Mouse (Mus musculus): Measurements from ENCODE around the gene Pheta2. TPM values are rescaled to one million over a fixed set of nuclear protein-coding genes. Genes with fewer than 3 reads are reported as not detected.
A peak's percentile ranks its signal among the peaks of the same experiment; 100 is the strongest.
"Not testable (repeated sequence)": the region's sequence is repeated elsewhere in the genome, so short reads cannot be mapped to it uniquely, and the experiment has no call there.

The Pheta2 gene
- polyA plus RNA-seq, 1 experiment from 2014 or later, result 14.1 TPM

GRCm38 (mm10) chr15:82358431-82359260 lies 19.9 kb downstream of the Pheta2 start:
- Histone ChIP-seq H3K9me3 (ENCODE audit: control insufficient read depth, low read length) (no peaks in the 10 kb centered on the region), H3K4me1 (replicated peaks; ENCODE audit: control insufficient read depth, insufficient read depth, low read length) (peaks cover 5% of the 10 kb centered on the region; the same call in 1 of the 2 replicates), H3K27me3 (ENCODE audit: control insufficient read depth, insufficient read depth, low read depth, low read length) (no peaks in the 10 kb centered on the region), H3K4me3 (ENCODE audit: low read length) (no peak overlapping the region), H3K4me2 (ENCODE audit: low read depth, low read length) (no peak overlapping the region), H3K27ac (ENCODE audit: low read length) (no peak overlapping the region), H3K9ac (ENCODE audit: low read length) (peak overlapping the region; percentile 25; the same call in 1 of the 2 replicates), H3K36me3 (ENCODE audit: control insufficient read depth, insufficient read depth, low read length) (no peaks in the 10 kb centered on the region)
- WGBS, result 52% methylated on average over 22 of the region's 22 CpGs
- no peak for ATAC-seq (ENCODE audit: low read depth)

- 67% methylated on average over 11 of the region's 11 CpGs for WGBS
- peak; percentile 79 for ATAC-seq (ENCODE audit: low read depth)
- no peaks in the 10 kb centered on the region for H3K9me3 ChIP-seq (ENCODE audit: control insufficient read depth, low read length)
- no peaks in the 10 kb centered on the region for H3K36me3 ChIP-seq (ENCODE audit: control insufficient read depth, insufficient read depth, low read length)
- no peak overlapping the region for H3K4me3 ChIP-seq (ENCODE audit: low read length)
- no peaks in the 10 kb centered on the region for H3K27me3 ChIP-seq (ENCODE audit: control insufficient read depth, insufficient read depth, low read depth, low read length)
- no peak overlapping the region for H3K9ac ChIP-seq (ENCODE audit: low read length)
- H3K27ac ChIP-seq (ENCODE audit: low read length), result peak overlapping the region; percentile 30; the same call in 1 of the 2 replicates
- H3K4me1 ChIP-seq (replicated peaks; ENCODE audit: control insufficient read depth, insufficient read depth, low read length), result 0 out of 2 replicates have a peak, but pooled peaks cover 2% of the 10 kb centered on the region
- H3K4me2 ChIP-seq (ENCODE audit: low read depth, low read length), result no peak overlapping the region
Measured at GRCm38 (mm10) chr15:82361459-82362018, 22.8 kb downstream of the Pheta2 start.

GRCm38 (mm10) chr15:82362234-82362633 lies 23.5 kb downstream of the Pheta2 start:
- no peak overlapping the region for H3K4me2 ChIP-seq (ENCODE audit: low read depth, low read length)
- ATAC-seq (ENCODE audit: low read depth), result peak; percentile 41; the same call in 1 of the 2 replicates
- H3K27ac ChIP-seq (ENCODE audit: low read length), result no peak overlapping the region
- H3K9ac ChIP-seq (ENCODE audit: low read length), result no peak overlapping the region
- H3K4me1 ChIP-seq (replicated peaks; ENCODE audit: control insufficient read depth, insufficient read depth, low read length), result 0 out of 2 replicates have a peak, but pooled peaks cover 2% of the 10 kb centered on the region
- H3K4me3 ChIP-seq (ENCODE audit: low read length), result no peak overlapping the region
- no peaks in the 10 kb centered on the region for H3K9me3 ChIP-seq (ENCODE audit: control insufficient read depth, low read length)
- no peaks in the 10 kb centered on the region for H3K27me3 ChIP-seq (ENCODE audit: control insufficient read depth, insufficient read depth, low read depth, low read length)
- no peaks in the 10 kb centered on the region for H3K36me3 ChIP-seq (ENCODE audit: control insufficient read depth, insufficient read depth, low read length)
- 69% methylated on average over 3 of the region's 4 CpGs for WGBS

- not testable (repeated sequence) for H3K27ac ChIP-seq (ENCODE audit: low read length); H3K36me3 ChIP-seq (ENCODE audit: control insufficient read depth, insufficient read depth, low read length); H3K9me3 ChIP-seq (ENCODE audit: control insufficient read depth, low read length); H3K9ac ChIP-seq (ENCODE audit: low read length); H3K4me1 ChIP-seq (replicated peaks; ENCODE audit: control insufficient read depth, insufficient read depth, low read length); ATAC-seq (ENCODE audit: low read depth); H3K4me2 ChIP-seq (ENCODE audit: low read depth, low read length); H3K4me3 ChIP-seq (ENCODE audit: low read length); H3K27me3 ChIP-seq (ENCODE audit: control insufficient read depth, insufficient read depth, low read depth, low read length)
- WGBS, result 74% methylated on average over 7 of the region's 12 CpGs
Measured at GRCm38 (mm10) chr15:82363801-82364200, 25.1 kb downstream of the Pheta2 start.

GRCm38 (mm10) chr15:82364561-82364960 lies 25.8 kb downstream of the Pheta2 start:
- H3K4me1 ChIP-seq (replicated peaks; ENCODE audit: control insufficient read depth, insufficient read depth, low read length); H3K9ac ChIP-seq (ENCODE audit: low read length); H3K27ac ChIP-seq (ENCODE audit: low read length); H3K4me3 ChIP-seq (ENCODE audit: low read length); H3K9me3 ChIP-seq (ENCODE audit: control insufficient read depth, low read length); H3K27me3 ChIP-seq (ENCODE audit: control insufficient read depth, insufficient read depth, low read depth, low read length); H3K36me3 ChIP-seq (ENCODE audit: control insufficient read depth, insufficient read depth, low read length); ATAC-seq (ENCODE audit: low read depth): not testable (repeated sequence)
- WGBS, result 28% methylated on average over 5 of the region's 9 CpGs
- peak overlapping the region; percentile 32; the same call in 1 of the 2 replicates for H3K4me2 ChIP-seq (ENCODE audit: low read depth, low read length)

GRCm38 (mm10) chr15:82368146-82368545 lies 29.4 kb downstream of the Pheta2 start:
- Histone ChIP-seq H3K9me3 (ENCODE audit: control insufficient read depth, low read length) (no peaks in the 10 kb centered on the region), H3K9ac (ENCODE audit: low read length) (no peak overlapping the region), H3K27me3 (ENCODE audit: control insufficient read depth, insufficient read depth, low read depth, low read length) (no peaks in the 10 kb centered on the region), H3K36me3 (ENCODE audit: control insufficient read depth, insufficient read depth, low read length) (no peaks in the 10 kb centered on the region), H3K4me3 (ENCODE audit: low read length) (no peak overlapping the region), H3K4me1 (replicated peaks; ENCODE audit: control insufficient read depth, insufficient read depth, low read length) (no peaks in the 10 kb centered on the region), H3K27ac (ENCODE audit: low read length) (no peak overlapping the region), H3K4me2 (ENCODE audit: low read depth, low read length) (no peak overlapping the region)
- WGBS, result 82% methylated on average over 4 of the region's 4 CpGs
- ATAC-seq (ENCODE audit: low read depth), result no peak

GRCm38 (mm10) chr15:82368851-82369250 lies 30.1 kb downstream of the Pheta2 start:
- Histone ChIP-seq H3K4me1 (replicated peaks; ENCODE audit: control insufficient read depth, insufficient read depth, low read length) (no peaks in the 10 kb centered on the region), H3K9ac (ENCODE audit: low read length) (no peak overlapping the region), H3K27ac (ENCODE audit: low read length) (no peak overlapping the region), H3K9me3 (ENCODE audit: control insufficient read depth, low read length) (no peaks in the 10 kb centered on the region), H3K4me2 (ENCODE audit: low read depth, low read length) (no peak overlapping the region), H3K36me3 (ENCODE audit: control insufficient read depth, insufficient read depth, low read length) (no peaks in the 10 kb centered on the region), H3K4me3 (ENCODE audit: low read length) (no peak overlapping the region), H3K27me3 (ENCODE audit: control insufficient read depth, insufficient read depth, low read depth, low read length) (no peaks in the 10 kb centered on the region)
- ATAC-seq (ENCODE audit: low read depth), result no peak
- WGBS, result 79% methylated on average over 1 of the region's 1 CpGs

GRCm38 (mm10) chr15:82372446-82372845 lies 33.7 kb downstream of the Pheta2 start:
- WGBS, result 89% methylated on average over 6 of the region's 6 CpGs
- Histone ChIP-seq H3K4me2 (ENCODE audit: low read depth, low read length) (no peak overlapping the region), H3K9me3 (ENCODE audit: control insufficient read depth, low read length) (no peaks in the 10 kb centered on the region)

GRCm38 (mm10) chr15:82372991-82373390 lies 34.2 kb downstream of the Pheta2 start:
- 81% methylated on average over 5 of the region's 5 CpGs for WGBS

More at GRCm38 (mm10) chr15:82372446-82372845, 33.7 kb downstream of the Pheta2 start:
- no peak for ATAC-seq (ENCODE audit: low read depth)
- no peak overlapping the region for H3K4me3 ChIP-seq (ENCODE audit: low read length)
- H3K27me3 ChIP-seq (ENCODE audit: control insufficient read depth, insufficient read depth, low read depth, low read length), result no peaks in the 10 kb centered on the region
- H3K9ac ChIP-seq (ENCODE audit: low read length), result no peak overlapping the region
- no peaks in the 10 kb centered on the region for H3K36me3 ChIP-seq (ENCODE audit: control insufficient read depth, insufficient read depth, low read length)
- H3K4me1 ChIP-seq (replicated peaks; ENCODE audit: control insufficient read depth, insufficient read depth, low read length), result peaks cover 8% of the 10 kb centered on the region
- no peak overlapping the region for H3K27ac ChIP-seq (ENCODE audit: low read length)

More at GRCm38 (mm10) chr15:82372991-82373390, 34.2 kb downstream of the Pheta2 start:
- no peak for ATAC-seq (ENCODE audit: low read depth)
- Histone ChIP-seq H3K4me2 (ENCODE audit: low read depth, low read length) (no peak overlapping the region), H3K27me3 (ENCODE audit: control insufficient read depth, insufficient read depth, low read depth, low read length) (no peaks in the 10 kb centered on the region), H3K4me1 (replicated peaks; ENCODE audit: control insufficient read depth, insufficient read depth, low read length) (peaks cover 14% of the 10 kb centered on the region), H3K27ac (ENCODE audit: low read length) (no peak overlapping the region), H3K9me3 (ENCODE audit: control insufficient read depth, low read length) (no peaks in the 10 kb centered on the region), H3K36me3 (ENCODE audit: control insufficient read depth, insufficient read depth, low read length) (no peaks in the 10 kb centered on the region), H3K4me3 (ENCODE audit: low read length) (no peak overlapping the region), H3K9ac (ENCODE audit: low read length) (no peak overlapping the region)
